Mouse (Mus musculus) c-Kit-positive CD71-positive TER-119-positive erythroid progenitor cells, embryonic 14.5 days (primary cell): ENCODE measurements around the gene Zfhx3.

Experiments used
- DNase-seq: peaks from one replicate; pipeline ENCODE4 v3.0.0-alpha.2; 2013; ENCODE audit warnings: low spot score

The Zfhx3 gene

GRCm38 (mm10) chr8:108702201-108702600, 759.8 kb downstream of the Zfhx3 start:
- DNase-seq, result no peak

- DNase-seq, result no peak
Observed at GRCm38 (mm10) chr8:108705751-108706150, 763.3 kb downstream of the Zfhx3 start.

GRCm38 (mm10) chr8:108706491-108706847, 764.0 kb downstream of the Zfhx3 start:
- DNase-seq, result no peak

GRCm38 (mm10) chr8:108706848-108707541, 764.6 kb downstream of the Zfhx3 start:
- DNase-seq, result no peak

GRCm38 (mm10) chr8:108707576-108708281, 765.3 kb downstream of the Zfhx3 start:
- DNase-seq, result no peak

- DNase-seq, result no peak
Observed at GRCm38 (mm10) chr8:108708833-108709387, 766.5 kb downstream of the Zfhx3 start.

- DNase-seq, result no peak
Observed at GRCm38 (mm10) chr8:108709441-108709840, 767.0 kb downstream of the Zfhx3 start.

- no peak for DNase-seq
Observed at GRCm38 (mm10) chr8:108709928-108710606, 767.6 kb downstream of the Zfhx3 start.

- DNase-seq, result no peak
Observed at GRCm38 (mm10) chr8:108710607-108711489, 768.4 kb downstream of the Zfhx3 start.

GRCm38 (mm10) chr8:108711490-108711793, 769.0 kb downstream of the Zfhx3 start:
- no peak for DNase-seq

GRCm38 (mm10) chr8:108712001-108712411, 769.6 kb downstream of the Zfhx3 start:
- no peak for DNase-seq

- no peak for DNase-seq
Observed at GRCm38 (mm10) chr8:108712607-108713006, 770.2 kb downstream of the Zfhx3 start.

- DNase-seq, result no peak
Observed at GRCm38 (mm10) chr8:108713346-108714142, 771.1 kb downstream of the Zfhx3 start.

- no peak for DNase-seq
Observed at GRCm38 (mm10) chr8:108714143-108714635, 771.7 kb downstream of the Zfhx3 start.

- DNase-seq, result no peak
Observed at GRCm38 (mm10) chr8:108714636-108715415, 772.4 kb downstream of the Zfhx3 start.

GRCm38 (mm10) chr8:108715416-108715948, 773.0 kb downstream of the Zfhx3 start:
- no peak for DNase-seq

GRCm38 (mm10) chr8:108716291-108716811, 773.9 kb downstream of the Zfhx3 start:
- DNase-seq, result no peak

- no peak for DNase-seq
Observed at GRCm38 (mm10) chr8:108717545-108717944, 775.1 kb downstream of the Zfhx3 start.

GRCm38 (mm10) chr8:108718031-108718430, 775.6 kb downstream of the Zfhx3 start:
- DNase-seq, result no peak

GRCm38 (mm10) chr8:108720840-108721239, 778.4 kb downstream of the Zfhx3 start:
- DNase-seq, result no peak
